Mouse (Mus musculus): ENCODE data around the gene Timm8a1.
A peak's percentile ranks its signal among the peaks of the same experiment; 100 is the strongest.
"Not testable (repeated sequence)": the region's sequence is repeated elsewhere in the genome, so short reads cannot be mapped to it uniquely, and the experiment has no call there.

Gene Timm8a1

DNA sequence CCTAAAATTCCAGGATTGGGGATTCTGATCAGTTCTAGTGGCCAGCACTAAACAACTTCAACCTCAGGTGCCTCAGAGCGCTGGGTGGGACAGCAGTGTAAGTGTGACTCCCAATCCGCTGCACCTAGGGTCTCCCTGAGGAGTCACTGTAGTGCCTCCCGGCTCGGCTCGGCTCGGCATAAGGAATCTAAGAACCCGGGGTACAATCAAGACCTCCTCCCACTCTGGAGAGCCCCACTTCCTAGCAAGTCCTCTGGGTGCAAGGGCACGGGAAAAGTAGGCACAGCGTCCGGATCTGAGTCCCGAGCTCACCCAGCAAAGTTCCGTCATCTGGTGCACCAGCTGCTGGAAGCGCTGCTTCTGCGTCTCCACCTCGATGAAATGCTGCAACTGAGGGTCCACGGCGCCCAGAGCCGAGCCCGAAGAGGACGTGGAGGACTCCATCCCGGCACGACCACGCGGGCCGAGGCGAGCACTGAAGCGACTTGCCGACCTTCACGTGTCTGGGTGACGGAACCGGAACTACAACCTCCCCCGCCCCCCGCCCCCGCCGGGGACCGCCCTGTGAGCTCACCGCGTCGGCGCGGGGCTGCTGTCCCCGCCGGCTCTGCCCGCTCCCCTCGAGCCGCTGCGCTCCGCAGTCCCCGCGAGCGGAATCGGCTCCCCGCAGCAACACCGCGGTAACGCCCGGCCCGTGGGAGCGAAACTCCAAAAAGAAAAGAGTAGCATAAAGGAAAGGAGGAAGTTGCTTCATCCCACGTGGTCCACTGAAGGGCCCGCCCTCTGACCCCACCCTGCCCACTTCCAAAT lies at the start of gene Timm8a1:
TSS of gene Timm8a1 (minus strand) at position 721 of the 810 bp plus-strand sequence.
- DNase-seq (ENCODE audit: low spot score in 2 of 2), result peak; percentile 9 to 40

DNA sequence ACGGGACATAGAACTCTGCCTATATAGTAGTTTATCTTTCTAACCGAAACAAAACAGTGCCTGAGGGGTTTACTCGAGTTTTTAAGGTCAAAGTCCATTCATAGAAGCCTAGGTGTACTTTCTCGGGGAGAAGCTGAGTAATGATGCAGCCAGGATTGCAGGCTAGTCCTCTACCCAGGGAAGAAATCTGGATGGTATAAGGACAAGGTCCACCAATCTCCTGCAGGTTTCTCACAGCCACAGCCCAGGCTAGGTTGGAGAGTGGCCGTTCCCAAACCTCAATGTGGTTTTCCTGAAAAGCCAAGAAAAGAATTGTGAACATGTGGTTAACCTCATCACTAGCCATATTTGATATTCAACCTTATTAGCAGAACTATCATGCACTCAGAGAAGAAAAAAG lies 48.2 kb upstream of the Timm8a1 start:
- DNase-seq (ENCODE audit: low spot score in 2 of 2), result no peak

DNA sequence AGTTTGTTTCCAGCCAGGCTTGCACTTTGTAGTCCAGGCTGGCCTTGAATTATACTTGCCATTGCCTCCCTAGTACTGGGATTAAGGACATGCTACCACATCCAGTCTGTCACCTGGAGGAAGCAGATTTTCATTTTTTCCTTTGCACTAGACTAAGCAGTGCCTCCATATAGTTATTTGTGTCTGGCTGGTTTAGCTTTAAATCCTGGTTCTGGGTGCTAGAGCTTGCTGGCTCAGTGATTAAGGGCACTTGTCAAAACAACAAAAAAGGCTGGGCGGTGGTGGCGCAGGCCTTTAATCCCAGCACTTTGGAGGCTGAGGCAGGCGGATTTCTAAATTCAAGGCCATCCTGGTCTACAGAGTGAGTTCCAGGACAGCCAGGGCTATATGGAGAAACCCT lies 47.3 kb upstream of the Timm8a1 start:
- no peak for DNase-seq (ENCODE audit: low spot score in 2 of 2)

DNA sequence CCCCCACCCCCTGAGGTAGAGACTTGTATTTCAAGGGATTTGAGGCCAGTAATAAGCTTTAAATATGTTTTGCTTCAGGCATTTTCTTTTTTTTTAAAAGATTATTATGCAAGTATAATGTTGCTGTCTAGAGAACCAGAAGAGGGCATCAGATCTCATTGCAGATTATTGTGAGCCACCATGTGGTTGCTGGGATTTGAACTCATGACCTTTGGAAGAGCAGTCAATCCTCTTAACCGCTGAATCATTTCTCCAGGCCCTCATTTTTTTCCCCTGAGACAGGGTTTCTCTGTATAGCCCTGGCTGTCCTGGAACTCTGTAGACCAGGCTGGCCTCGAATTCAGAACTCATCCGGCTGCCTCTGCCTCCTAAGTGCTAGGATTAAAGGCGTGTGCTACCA lies 46.6 kb upstream of the Timm8a1 start:
- DNase-seq (ENCODE audit: low spot score in 2 of 2), result no peak

DNA sequence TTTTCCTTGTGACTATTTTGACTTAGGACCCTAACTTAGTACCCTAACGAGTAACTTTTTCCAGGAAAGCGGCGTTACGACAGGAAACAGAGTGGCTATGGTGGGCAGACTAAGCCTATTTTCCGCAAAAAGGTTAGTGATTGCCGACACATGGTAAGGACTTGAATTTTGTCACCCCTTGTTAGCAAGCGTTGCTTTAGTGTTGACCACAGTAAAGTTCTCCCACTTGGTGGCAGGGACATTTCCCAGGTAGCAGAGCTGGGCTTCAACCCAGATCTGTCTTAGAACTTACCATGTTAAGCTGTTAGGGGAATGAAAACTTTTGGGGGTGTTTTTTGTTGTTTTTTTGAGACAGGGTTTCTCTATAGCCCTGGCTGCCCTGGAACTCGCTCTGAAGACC lies 44.8 kb upstream of the Timm8a1 start:
- no peak for DNase-seq (ENCODE audit: low spot score in 2 of 2)

DNA sequence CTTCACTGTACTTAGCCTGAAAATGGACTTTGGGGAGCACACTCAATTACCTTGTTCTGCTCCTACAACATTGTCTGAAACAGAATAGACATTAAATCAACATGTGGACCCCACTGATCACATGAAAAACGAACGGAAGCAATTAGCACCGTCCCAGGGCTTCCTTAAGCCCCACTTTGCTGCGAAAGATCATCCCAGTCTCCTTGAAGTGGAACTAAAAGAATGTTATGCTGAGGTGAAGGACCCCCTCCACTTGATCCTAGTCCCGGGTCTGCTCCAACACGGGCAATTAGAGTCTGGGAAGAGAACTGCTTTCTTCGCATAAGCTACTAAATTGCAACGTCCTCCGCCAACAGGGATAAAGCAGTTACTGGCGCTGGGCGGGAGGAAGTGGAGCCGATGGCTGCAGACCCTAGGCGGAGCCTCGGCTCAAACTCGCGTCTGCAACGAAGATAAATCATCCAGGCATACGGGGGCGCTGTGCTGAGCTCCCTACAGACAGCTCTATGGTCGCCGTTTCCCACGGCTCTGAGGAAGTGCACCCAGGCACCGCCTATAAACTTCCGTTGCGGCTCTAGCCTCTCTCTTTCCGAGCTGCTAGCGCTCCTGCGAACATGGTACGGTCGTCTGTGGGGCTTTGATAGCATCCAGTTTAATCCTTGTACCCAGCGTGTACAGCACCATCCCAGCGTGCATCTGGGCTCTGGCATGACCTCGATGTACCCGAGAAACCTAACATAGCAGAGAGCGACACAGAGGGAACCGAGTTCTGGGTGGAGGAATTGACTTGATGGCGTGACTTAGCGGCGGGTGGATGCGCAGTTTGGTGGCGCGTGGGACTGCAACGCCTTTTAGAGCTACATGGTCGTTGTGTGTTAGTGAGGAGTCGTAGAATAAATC lies 43.7 kb upstream of the Timm8a1 start, which contains the start of gene Rpl36a:
TSS of gene Rpl36a (plus strand) at position 552 of the 900 bp plus-strand sequence.
- peak; percentile 80 to 88 for DNase-seq (ENCODE audit: low spot score in 2 of 2)

DNA sequence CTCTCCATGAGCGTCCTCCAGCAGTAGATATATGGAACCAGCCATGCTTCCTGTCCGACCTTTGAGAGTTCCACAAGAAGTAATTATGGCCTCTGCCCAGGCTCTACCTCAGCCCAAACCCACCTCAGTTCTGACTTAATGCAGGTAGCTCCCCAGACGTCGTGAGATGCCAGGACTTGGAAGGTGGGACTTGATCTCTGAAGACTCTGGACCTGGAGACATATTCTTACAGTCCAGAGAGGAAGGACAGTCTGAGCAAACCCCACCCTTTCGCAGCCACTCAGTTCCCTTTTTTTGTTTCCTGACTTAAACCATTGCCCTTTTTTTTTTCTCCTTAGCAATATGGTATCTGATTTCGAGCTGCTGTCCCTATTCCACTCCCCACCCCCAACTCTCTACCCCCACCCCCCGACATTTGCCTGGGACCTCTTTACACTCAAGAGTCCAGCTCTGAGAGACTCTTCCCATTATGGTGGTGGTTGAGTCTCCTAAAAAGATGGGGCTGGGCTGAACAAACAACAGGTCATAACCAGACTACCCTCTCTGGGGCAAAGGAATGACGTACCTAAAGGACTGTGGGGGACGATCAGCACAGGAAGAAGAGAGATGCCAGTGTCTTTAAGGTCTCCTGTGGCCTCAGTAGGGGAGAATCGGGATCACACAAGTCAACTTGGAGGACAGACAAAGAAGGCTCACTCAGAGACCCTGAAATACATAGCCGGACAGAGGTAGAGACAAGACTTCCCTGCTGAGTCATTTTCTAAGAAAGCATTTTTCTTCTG lies 41.4 kb upstream of the Timm8a1 start, which contains the start of gene Btk:
TSS of gene Btk (minus strand) at position 683 of the 782 bp plus-strand sequence.
- DNase-seq (ENCODE audit: low spot score in 2 of 2), result no peak

DNA sequence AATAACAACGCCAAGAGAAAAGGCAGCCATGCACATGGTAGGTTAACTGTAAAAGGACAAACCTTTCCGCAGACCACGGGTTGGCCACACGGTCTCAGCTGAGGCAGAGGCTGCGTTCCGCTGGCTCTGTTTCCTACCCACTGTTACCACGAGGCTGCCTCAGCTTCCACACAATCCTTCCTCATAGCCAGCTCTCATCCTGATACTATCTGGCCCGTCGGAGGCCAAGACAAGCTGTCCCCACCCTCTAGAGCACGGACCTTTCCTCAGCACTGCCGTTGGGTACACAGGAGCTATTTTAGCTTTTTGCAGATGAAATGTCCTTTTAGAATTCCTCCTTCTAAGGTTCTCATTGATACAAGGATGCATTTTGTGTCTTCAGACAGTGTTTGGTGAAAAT lies 40.6 kb upstream of the Timm8a1 start:
- DNase-seq (ENCODE audit: low spot score in 2 of 2), result no peak

DNA sequence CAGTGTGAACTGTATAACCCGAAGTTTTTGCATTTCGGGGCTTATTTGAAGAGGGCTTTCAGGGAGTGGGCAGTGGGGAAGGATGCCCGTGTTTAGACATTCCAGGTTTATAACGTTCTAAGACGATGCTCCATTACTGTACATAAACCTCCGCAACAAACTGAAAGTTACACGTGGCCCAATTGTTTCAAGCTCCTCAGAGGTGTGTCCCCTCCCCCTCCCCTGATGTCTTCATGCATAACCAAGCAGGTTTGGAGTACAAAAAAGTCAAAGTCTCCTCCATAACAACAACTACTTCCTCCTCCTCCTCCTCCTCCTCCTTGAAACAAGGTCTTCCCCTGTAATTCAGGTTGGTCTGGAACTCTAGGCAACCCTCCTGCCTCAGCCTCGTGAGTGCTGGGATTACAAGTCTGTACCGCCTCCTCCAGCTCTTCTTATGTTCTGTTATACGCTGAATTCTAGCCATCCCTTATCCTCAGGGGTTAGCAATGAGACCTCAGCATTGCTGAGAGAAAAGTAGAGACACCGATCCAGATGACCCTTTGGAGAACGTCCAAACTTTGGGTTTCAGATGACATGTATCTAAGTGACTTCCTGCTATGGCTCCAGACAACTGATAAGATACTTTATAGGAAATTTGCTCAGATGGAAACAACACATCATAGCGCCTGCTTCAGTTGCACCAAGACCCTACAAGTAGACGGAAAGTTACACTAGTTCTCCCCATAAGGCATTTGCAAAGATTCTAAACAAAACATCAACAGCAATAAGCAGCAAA lies 39.1 kb upstream of the Timm8a1 start:
- no peak for DNase-seq (ENCODE audit: low spot score in 2 of 2)

DNA sequence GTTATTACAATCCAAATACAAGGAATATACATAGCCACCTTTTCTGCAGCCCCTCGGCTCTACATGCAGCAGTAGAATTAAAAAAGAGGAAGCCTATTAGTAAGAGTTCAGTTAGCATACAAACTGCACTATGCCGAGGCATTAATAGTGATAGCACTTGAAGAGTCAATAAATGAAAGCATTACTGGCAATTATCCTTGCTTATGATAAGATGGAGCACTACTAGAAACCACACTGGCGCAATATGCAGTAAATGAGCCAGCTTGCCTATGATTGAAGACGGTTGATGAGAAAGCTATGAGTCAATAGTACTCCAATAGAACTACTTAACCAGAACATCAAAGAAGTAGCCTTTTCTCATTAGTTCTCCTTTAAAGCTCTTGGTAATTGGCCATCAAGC lies 36.2 kb upstream of the Timm8a1 start:
- no peak for DNase-seq (ENCODE audit: low spot score in 2 of 2)

DNA sequence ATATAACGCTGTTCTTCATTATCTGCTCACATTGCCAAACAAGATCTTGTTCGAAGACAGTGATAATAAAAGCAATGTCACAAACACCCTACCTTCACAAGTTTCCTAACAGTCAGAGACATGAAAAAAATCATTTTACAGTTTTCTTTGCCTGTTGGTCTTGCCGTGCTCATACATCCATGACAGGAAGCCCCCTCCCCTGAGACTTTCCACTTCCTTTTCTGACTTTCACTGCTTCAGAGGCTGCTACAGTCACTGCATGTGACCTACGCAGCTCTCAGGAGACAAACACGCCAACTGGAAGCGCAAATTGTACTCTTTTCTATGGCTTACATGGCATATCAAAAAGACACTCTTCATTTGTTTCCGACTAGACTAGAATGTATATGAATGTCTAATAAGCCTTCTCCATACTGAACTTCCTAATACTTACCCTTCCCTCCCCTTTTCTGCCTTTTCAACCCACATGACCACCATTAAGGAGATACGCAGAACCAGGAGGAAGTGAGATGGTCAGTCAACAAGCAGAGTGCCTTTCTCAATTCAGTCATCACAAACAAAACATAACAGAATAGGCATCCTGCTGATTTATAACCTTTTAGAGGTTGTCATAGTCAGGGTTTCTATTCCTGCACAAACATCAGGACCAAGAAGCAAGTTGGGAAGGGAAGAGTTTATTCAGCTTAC lies 25.0 kb upstream of the Timm8a1 start:
- no peak for DNase-seq (ENCODE audit: low spot score in 2 of 2)

DNA sequence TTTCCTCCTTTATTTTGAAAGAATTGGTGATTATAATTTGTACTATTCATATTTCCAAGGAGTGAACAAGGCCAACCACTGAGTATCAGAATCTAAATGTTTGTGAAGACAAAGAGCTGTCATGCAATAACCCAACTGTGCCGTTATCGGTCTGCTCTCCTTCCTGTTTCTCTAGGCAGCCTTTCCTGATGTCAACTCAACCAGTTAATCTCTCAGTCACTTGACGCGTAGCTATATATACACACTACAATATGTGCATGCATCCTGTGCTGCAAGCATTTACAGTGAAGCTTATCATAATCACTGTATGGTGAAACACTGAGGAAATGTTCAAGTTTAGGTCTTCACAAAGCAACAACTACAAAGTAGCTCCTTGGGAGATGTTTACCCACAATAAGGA lies 22.7 kb upstream of the Timm8a1 start:
- DNase-seq (ENCODE audit: low spot score in 2 of 2), result no peak

DNA sequence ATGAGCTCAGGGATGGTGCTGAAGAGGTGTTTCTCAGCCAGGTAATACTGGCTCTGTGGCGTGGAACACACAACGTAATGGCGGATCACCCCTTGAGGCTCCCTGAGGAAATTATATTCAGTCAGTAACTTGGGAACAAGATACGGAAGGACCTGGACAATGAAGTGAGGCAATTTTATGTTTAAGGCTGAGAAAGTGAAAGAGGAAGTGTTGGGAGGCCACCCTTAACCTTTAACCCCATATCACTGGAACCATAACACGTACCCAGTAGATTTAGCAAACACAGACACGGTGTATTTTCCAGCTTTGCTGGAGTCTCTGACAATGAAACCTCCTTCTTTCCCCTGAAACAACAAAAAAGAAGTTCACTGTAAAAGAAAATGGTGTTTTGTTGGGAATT lies 12.8 kb upstream of the Timm8a1 start:
- DNase-seq (ENCODE audit: low spot score in 2 of 2), result no peak

DNA sequence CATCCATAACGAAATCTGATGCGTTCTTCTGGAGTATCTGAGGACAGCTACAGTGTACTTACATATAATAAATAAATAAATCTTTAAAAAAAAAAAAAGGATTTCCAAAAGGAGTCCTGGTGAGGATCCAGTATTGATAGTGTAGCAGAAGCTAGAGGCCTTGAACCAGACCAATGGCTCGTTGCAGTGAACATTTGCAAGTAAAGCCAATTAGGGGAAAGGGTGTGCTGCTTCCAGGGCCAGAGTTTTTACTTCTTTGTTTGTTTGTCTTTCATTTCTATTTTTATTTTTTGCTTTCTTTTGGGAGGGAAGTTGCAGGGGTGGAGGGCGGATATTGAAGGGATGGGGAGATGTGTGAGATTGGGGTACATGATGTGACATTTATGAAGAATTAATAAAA lies 11.7 kb upstream of the Timm8a1 start:
- no peak for DNase-seq (ENCODE audit: low spot score in 2 of 2)

DNA sequence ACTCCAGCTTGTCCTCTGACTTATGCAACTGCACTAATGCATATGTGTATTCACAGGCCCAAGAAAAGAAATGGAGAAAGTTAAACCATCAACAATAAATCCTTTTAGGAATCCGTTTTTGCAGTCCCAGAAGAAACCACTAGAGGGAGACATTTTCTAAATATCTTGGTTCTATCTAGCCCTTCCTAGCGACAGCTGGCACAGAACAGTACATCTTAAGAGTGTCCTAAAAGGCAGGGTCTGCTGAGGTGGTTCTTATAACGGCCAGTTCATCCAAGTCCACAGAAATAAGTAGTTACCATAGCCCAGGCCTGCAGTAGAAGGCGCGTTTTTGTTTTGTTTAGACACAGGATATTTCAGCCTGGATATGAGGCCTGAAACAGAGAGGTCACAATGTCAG lies 9.2 kb upstream of the Timm8a1 start:
- DNase-seq (ENCODE audit: low spot score in 2 of 2), result no peak

DNA sequence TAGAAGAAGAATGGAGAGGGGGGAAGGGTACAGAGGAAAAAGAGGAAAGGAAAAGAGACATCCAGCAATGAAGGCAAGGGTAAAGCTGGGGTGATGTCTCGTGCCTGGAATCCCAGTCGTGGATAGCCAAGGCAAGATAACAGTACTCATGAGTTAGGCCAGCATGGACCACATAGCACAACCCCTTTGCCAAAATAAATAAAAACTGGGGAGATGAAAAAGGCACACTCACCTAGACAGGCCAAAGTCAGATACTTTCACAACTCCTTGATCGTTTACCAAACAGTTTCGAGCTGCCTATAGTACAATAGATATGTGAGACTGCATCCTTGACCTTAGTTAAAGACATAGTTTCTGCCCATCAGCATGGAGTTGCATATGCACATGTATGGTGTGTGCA lies 5.7 kb upstream of the Timm8a1 start:
- no peak for DNase-seq (ENCODE audit: low spot score in 2 of 2)

DNA sequence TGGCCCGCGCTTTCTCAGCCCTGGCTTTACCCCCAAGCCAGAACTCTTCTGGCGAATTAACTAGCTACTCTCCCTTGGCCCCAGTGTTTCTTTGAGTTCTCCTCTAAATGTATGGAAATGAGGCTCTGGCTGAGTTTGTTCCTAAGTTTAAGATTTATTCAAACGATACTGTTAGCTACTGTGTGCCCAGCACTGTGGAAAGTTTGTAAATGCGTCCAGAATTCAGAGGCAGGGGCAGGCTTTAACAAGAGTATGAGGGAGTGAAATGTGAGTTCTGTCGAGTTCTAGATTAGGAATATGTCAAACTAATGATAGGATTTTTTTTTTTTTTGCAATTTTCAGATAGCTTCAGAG lies 267 bp upstream of the Timm8a1 start:
- DNase-seq (ENCODE audit: low spot score in 2 of 2), result no peak

DNA sequence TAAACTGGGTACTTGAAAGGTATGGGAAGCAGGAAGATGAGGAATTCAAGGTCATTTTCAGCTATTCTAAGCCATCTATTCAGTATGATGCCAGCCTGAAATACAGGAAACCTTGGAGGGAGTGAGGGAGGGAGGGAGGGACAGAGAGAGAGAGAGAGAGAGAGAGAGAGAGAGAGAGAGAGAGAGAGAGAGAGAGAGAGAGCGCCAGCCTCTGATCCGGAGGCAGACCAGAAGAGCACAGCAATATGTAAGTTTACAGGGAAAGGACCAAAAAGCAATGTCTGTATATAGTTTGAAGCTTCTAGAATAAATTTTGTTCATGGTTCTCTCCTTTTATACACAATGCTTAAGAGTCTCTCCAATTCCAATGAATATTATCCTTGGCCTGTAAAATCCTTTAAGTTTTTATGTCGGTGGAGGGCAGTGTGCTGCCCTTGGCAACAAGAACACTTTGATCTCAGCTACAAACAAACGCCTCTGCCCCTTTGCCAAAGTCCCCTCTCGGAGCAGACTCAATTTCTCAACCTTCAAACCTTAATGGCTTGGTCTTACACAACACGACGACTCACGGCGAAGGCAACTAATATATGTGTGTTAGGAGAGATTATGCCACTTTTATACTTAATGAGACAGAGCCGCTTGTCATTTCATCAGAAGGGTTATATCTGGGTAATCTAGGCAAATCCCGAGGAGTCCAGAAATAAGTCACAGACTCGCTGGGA lies 1.1 kb downstream of the Timm8a1 start:
- DNase-seq (ENCODE audit: low spot score in 2 of 2), result no peak

DNA sequence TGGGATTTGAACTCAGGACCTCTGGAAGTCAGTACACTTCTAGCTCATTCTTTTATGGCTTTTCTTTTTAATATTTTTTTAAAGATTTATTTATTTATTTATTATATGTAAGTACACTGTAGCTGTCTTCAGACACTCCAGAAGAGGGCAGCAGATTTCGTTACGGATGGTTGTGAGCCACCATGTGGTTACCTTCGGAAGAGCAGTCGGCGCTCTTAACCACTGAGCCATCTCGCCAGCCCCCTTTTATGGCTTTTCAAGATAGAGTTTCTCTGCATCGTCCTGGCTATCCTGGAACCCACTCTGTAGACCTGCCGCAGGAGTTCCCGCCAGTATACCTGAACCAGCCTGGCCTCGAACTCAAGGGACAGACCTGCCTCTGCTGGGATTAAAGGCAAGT lies 1.9 kb downstream of the Timm8a1 start:
- DNase-seq (ENCODE audit: low spot score in 2 of 2), result not testable (repeated sequence)

DNA sequence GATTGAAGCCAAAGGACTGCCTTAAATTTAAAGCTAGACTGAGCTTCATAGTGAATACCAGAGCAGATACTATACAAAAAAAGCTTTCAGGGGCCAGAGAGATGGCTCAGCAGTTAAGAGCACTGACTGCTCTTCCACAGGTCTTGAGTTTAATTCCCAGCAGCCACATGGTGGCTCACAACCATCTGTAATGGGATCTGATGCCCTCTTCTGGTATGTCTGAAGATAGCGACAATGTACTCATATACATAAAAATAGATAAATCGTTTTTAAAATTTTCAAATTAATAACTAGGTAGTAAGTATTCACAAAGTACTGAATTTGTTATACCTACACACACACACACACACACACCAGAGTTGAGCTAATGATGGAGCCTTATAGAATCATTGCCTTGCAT lies 8.3 kb downstream of the Timm8a1 start:
- no peak for DNase-seq (ENCODE audit: low spot score in 2 of 2)
